Mouse (Mus musculus): ENCODE measurements at regions not wholly inside any gene's neighbourhood (a gene's known extent, or its start where the extent isn't known, plus 50 kb on each side); places are given as distances from the start of the nearest gene placed in this dataset.

GRCm38 (mm10) chr2:72733371-72733770 lies 246.9 kb downstream of the Sp3 start:
- no peak for TF ChIP-seq ZC3H11A (IDR thresholded peaks at IDR 0.05; ENCODE audit: borderline replicate concordance, low read depth, low read length)
- TF ChIP-seq ZNF384 (IDR thresholded peaks at IDR 0.05; ENCODE audit: low read depth, low read length), result no peak
